Mouse (Mus musculus): Measurements from ENCODE around the gene Olfr700. TPM values are rescaled to one million over a fixed set of nuclear protein-coding genes. Genes with fewer than 3 reads are reported as not detected.
"Not testable (repeated sequence)": the region's sequence is repeated elsewhere in the genome, so short reads cannot be mapped to it uniquely, and the experiment has no call there.

Gene Olfr700
- not detected for polyA plus RNA-seq (2017; shearing (Covaris generic))

DNA sequence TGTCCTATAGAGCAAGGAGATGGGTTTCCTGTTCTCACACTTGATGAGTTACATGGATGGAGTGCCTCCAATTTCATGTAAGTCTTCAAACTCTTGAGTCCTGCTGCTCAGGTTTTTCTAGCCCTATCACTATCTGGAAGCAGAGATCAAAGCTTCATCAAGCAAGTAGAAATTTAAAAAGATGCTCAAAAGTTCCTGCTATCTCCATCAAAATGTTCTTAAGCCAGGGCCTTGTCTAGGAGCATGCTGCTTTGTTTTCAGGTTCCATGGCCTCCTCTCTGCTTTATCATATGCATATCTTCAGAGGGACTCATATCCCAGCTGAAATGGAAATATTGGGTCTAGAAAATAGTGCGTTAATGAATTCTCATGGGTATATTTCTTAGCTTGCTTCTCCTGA is at the start of gene Olfr700:
Olfr700 (minus strand) TSS at position 101 of the 400 bp plus-strand sequence.
- ATAC-seq = no peak

DNA sequence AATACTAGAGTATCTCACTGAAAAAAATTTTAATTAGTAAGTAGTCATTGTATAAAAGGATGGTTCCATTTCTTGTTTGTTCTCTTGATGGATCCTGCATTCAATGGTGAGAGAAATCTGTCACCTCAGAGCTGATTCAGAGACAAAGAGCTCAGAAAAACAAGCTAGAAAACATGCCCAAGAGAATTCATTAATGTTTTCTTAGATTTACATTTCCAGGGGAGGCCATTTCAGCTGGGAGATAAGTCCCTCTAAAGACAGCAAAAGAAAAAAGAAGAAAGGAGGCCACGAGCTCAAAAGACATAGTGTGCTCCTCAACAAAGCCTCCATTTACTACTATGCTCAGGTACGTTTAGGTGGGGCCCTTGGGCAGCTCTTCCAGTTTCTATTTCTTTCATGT is 34.4 kb upstream of the Olfr700 start, which contains the start of gene Olfr703:
Olfr703 (plus strand) TSS at position 301 of the 400 bp plus-strand sequence.
- no peak for ATAC-seq

DNA sequence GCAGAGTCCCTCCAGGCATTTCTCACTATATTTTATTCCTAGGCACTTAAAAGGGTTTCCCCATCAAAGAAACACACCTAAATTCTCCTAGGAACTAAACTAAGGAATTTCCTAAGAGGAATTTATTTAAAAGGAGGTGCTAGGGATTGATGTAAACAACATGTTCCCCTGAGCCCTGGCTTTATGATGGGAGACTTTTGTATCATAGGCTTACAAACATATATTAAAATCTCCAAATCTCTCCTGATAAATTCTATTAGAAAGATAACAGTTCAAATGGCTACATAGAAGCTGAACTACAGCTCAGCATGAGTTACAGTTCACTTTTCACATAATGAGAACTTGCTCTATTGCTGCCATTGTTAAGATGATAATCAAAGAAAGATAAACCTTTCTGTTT is 25.2 kb upstream of the Olfr700 start, which contains the start of gene Olfr702:
Olfr702 (minus strand) TSS at position 101 of the 400 bp plus-strand sequence.
- no peak for ATAC-seq

DNA sequence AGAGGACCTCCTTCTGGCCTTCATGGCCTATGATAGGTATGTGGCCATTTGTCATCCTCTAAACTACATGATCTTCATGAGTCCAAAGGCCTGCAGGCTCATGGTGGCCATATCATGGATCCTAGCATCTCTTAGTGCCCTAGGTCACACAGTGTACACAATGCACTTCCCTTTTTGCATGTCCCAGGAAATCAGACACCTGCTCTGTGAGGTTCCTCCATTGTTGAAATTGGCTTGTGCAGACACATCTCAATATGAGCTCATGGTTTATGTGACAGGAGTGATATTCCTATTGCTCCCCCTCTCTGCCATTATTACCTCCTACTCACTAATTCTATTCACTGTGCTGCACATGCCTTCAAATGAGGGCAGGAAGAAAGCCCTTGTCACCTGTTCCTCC is 9.8 kb upstream of the Olfr700 start:
- ATAC-seq = no peak

DNA sequence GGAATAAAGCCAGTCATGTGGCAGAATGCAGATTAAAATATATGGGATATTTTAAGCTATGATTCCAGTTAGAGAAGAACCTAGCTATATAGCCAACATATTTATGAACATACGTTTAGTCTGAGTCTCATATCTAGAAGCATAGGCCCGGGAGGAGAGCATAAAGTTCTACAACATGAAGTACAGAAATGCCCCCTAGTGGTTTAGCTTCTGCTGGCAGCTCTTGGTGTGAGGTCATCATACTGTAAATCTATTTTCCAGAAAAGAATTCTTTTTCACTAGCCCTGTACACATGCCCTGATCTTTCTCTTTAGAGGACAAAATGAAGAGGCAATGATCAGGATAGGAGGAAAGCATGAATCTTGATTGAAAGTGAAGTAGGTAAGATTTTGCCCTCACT is 7.1 kb upstream of the Olfr700 start:
- peak; percentile 79 for ATAC-seq

DNA sequence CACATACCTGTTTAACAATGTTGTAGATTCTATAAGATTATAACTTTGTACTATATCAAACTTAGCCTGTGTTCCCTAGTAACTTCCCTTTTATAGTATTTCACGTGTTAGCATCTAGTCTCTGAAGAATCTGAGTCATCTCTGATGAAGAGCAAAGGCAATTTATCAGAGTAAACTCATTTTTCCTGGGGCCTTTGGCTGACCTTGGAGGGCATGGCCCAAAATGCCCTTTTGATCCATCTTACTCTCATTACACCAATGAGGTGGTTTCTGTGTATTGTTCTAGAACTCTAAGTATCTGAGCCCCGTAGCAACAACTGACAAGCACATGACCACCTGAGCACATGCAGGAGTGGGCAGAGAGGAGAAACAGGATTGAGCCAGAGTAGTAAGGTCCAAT is 5.2 kb upstream of the Olfr700 start, which contains the start of gene Olfr701:
Olfr701 (plus strand) TSS at position 301 of the 400 bp plus-strand sequence.
- ATAC-seq = no peak

DNA sequence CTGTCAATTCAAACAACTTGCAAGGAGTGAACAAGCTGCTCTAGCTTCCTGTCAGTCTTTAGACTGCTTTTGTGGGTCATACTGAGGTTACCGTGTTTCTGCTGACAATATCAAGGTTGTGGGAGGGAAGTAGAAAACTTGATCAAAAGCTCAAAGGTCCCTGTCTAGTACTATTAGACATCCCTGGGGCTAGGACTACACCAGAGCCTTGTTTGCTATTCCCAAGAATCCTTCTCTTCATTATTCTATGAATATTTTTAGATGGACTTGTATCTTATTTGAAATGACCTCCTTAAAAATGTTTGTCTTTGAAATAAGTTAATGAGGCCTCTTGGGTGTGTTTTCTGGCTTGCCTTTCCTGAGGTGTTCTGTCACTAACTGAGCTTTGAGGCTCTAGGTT is 15.5 kb downstream of the Olfr700 start, which contains the start of gene Olfr699:
Olfr699 (minus strand) TSS at position 101 of the 400 bp plus-strand sequence.
- ATAC-seq = peak; percentile 32

DNA sequence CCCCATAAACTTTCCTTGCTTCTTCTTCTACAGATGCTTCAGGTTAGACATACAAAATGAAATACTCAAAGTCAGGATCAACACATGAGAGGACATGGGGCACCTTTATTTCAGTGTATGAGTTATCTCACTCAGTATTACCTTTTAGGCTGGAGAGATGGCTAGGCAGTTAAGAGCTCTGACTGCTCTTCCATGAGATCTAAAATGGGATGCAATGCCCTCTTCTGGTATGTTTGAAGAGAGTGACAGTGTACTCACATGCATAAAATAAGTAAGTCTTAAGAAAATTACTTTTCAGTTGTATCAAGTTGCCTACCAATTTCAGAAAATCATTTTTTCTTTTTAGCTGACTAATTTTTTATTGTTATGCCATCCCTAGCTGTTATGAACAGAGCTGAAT is 20.3 kb downstream of the Olfr700 start:
- no peak for ATAC-seq

DNA sequence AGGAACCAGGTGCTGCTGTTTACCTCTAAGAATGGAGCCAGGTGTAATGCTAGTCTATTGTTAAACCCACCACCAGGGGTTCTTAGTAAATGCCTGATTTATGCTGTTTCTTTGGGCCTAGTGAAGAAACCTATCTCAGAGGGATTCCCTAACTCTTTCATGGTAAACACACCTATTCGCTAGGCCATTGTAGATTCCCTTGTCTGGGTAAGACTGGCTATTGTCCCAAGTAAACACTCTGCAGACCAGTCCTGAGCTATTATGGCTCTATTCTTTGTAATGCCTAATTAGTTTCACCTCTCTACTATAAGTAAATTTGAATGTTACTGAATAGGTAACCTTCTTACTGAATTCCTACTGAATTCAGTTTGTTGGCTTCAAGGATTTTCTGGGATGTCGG is 47.6 kb downstream of the Olfr700 start:
- not testable (repeated sequence) for ATAC-seq

DNA sequence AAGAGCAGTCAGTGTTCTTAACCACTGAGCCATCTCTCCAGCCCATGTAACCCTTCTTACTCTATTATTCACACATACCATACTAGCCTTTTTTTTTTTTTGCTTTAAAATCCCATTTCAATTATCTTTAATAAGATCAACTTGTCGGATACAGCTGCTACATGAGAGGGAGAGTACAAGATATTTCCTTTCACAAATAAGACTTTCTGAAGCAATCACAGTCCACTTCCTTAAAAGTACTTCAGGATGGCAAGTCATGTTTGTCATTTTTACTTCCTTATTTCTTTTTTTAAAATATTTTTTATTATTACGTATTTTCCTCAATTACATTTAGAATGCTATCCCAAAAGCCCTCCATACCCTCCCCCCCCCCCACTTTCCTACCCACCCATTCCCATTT is 49.8 kb downstream of the Olfr700 start:
- ATAC-seq = no peak

Other genes starting within 250 kb of the Olfr700 start
- gene Olfr693, start 128.2 kb downstream of the Olfr700 start, polyA plus RNA-seq (2017; shearing (Covaris generic)) = not detected
- not detected for gene Olfr694, start 117.0 kb downstream of the Olfr700 start, polyA plus RNA-seq (2017; shearing (Covaris generic))
- gene Olfr695, start 92.4 kb downstream of the Olfr700 start, polyA plus RNA-seq (2017; shearing (Covaris generic)) = not detected
- not detected for gene Olfr697, start 66.4 kb downstream of the Olfr700 start, polyA plus RNA-seq (2017; shearing (Covaris generic))
- under 1 TPM in 1 of 2 experiments, not detected in 1; 0.23 TPM for gene Olfr698, start 53.4 kb downstream of the Olfr700 start, polyA plus RNA-seq (2017; shearing (Covaris generic))
- not detected for gene Olfr699, start 15.6 kb downstream of the Olfr700 start, polyA plus RNA-seq (2017; shearing (Covaris generic))
- not detected for gene Olfr701, start 5.3 kb upstream of the Olfr700 start, polyA plus RNA-seq (2017; shearing (Covaris generic))
- not detected for gene Olfr702, start 25.1 kb upstream of the Olfr700 start, polyA plus RNA-seq (2017; shearing (Covaris generic))
- not detected for gene Olfr703, start 34.5 kb upstream of the Olfr700 start, polyA plus RNA-seq (2017; shearing (Covaris generic))
- not detected for gene Olfr704, start 54.4 kb upstream of the Olfr700 start, polyA plus RNA-seq (2017; shearing (Covaris generic))
- not detected for gene Olfr705, start 68.1 kb upstream of the Olfr700 start, polyA plus RNA-seq (2017; shearing (Covaris generic))
- not detected for gene Olfr706, start 79.3 kb upstream of the Olfr700 start, polyA plus RNA-seq (2017; shearing (Covaris generic))
- gene Olfr707, start 92.4 kb upstream of the Olfr700 start, polyA plus RNA-seq (2017; shearing (Covaris generic)) = not detected
- not detected for gene Olfr1532-ps1, start 99.2 kb upstream of the Olfr700 start, polyA plus RNA-seq (2017; shearing (Covaris generic))
- not detected for gene Olfr709-ps1, start 123.4 kb upstream of the Olfr700 start, polyA plus RNA-seq (2017; shearing (Covaris generic))
- not detected for gene Olfr710, start 139.5 kb upstream of the Olfr700 start, polyA plus RNA-seq (2017; shearing (Covaris generic))
- not detected for gene Olfr6, start 155.1 kb upstream of the Olfr700 start, polyA plus RNA-seq (2017; shearing (Covaris generic))
- under 1 TPM in 1 of 2 experiments, not detected in 1; 0.09 TPM for gene Olfr711, start 166.6 kb upstream of the Olfr700 start, polyA plus RNA-seq (2017; shearing (Covaris generic))
- under 1 TPM in 1 of 2 experiments, not detected in 1; 0.07 TPM for gene Olfr2, start 197.2 kb upstream of the Olfr700 start, polyA plus RNA-seq (2017; shearing (Covaris generic))
- gene Olfr713, start 222.3 kb upstream of the Olfr700 start, polyA plus RNA-seq (2017; shearing (Covaris generic)) = not detected